Mouse (Mus musculus): ENCODE measurements around the gene Cemip2. TPM values are rescaled to one million over a fixed set of nuclear protein-coding genes. Genes with fewer than 3 reads are reported as not detected.
A peak's percentile ranks its signal among the peaks of the same experiment; 100 is the strongest.

Gene Cemip2
- 12.6 TPM for polyA plus RNA-seq (2012; fragmentation: generic; extraction: Trizol)
- long read RNA-seq, experiment 1, partial matches to known transcripts, result 3 of 10 reads
- long read RNA-seq, experiment 1, other reads (novel, unspliced or antisense), result 7 of 10 reads
- long read RNA-seq, experiment 2, full-length matches to known transcripts, result 86 of 192 reads
- long read RNA-seq, experiment 2, partial matches to known transcripts, result 77 of 192 reads
- long read RNA-seq, experiment 2, other reads (novel, unspliced or antisense), result 29 of 192 reads

DNA sequence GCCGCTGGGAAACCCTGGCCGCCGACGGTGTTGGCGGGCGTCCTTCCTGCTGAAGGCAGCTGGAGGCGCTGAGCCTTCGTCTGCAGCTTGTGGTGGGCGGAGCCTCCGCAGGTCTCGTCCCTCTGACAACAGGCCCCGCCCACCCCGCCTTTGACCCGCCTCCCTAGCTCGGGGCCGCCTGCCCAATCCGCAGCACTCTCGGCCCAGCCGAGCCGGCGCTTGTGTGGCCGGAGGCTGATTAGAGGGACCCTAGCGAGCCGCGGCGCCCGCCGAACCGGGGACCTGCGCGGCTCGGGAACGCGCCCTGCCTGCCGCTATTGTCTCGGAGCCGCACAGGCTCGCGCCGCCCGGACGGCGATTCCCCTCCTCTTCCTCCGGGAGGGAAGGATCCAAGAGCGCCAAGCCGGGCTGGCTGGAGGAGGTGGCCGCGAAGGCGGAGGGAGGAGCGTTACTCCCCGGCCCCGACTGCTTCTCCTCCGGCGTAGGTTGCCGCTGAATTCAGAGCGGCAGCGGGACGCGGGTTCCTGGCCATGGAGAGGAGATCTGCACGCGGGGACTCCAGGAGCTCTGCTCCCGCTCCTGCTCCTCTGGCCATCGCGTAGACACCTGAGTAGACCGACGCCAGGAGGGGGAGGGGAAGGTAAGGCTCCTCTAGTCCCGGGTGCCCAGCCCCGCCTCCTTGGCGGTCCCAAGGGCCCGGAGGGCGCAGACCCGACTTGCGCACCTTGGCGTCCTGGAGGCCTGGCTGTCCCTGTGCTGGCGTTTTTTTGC lies at the start of gene Cemip2:
Gene Cemip2, plus strand, starts transcription at position 196 of the 771 bp plus-strand sequence.
- H3K79me3 ChIP-seq (ENCODE audit: low read depth), result peaks cover 25% of the 10 kb centered on the region
- H3ac ChIP-seq (ENCODE audit: control insufficient read depth, insufficient read length, low read depth), result peak within 1 kb of the TSS; percentile 97
- peaks cover 49% of the 10 kb centered on the region for H3K79me2 ChIP-seq (ENCODE audit: control insufficient read depth, insufficient read depth)
- H3K27me3 ChIP-seq (ENCODE audit: control insufficient read depth, insufficient read depth, insufficient read length), result no peaks in the 10 kb centered on the region
- peak within 1 kb of the TSS; percentile 62 for H3K4me3 ChIP-seq (ENCODE audit: insufficient read depth, poor library complexity, severe bottlenecking)
- no peaks in the 10 kb centered on the region for H3K36me3 ChIP-seq (ENCODE audit: control insufficient read depth, insufficient read depth)
- TF ChIP-seq FOSL1 (IDR thresholded peaks at IDR 0.05; ENCODE audit: insufficient read depth, low read length, poor library complexity, severe bottlenecking) (no peak), CTCF (IDR thresholded peaks at IDR 0.05; ENCODE audit: control insufficient read depth, insufficient read depth, insufficient read length) (peak; percentile 83)

DNA sequence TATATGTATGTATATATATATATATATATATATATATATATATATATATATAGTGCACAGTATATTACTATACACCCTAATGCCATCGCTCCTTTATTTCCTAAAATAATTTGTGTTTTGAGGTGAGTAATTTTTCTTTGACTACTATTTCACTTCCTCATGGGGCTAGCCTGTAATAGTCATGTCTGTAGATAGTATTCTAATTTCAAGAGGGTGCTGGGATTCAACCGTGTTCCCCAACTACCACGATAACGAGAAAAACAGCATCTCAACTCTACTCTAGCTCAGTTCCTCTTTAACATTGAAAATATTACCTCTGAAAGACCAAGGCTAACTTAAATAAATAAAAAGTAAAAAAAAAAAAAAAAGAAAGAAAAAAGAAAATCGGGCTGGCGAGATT lies 49.8 kb upstream of the Cemip2 start:
- Histone ChIP-seq H3K4me3 (ENCODE audit: insufficient read depth, poor library complexity, severe bottlenecking) (no peak overlapping the region), H3K79me2 (ENCODE audit: control insufficient read depth, insufficient read depth) (no peaks in the 10 kb centered on the region), H3ac (ENCODE audit: control insufficient read depth, insufficient read length, low read depth) (no peak overlapping the region), H3K27me3 (ENCODE audit: control insufficient read depth, insufficient read depth, insufficient read length) (no peaks in the 10 kb centered on the region), H3K79me3 (ENCODE audit: low read depth) (no peaks in the 10 kb centered on the region), H3K36me3 (ENCODE audit: control insufficient read depth, insufficient read depth) (no peaks in the 10 kb centered on the region)
- TF ChIP-seq USF1 (IDR thresholded peaks at IDR 0.05; ENCODE audit: low read depth) (no peak), CTCF (IDR thresholded peaks at IDR 0.05; ENCODE audit: control insufficient read depth, insufficient read depth, insufficient read length) (no peak), CEBPB (IDR thresholded peaks at IDR 0.05; ENCODE audit: low read depth) (no peak)

DNA sequence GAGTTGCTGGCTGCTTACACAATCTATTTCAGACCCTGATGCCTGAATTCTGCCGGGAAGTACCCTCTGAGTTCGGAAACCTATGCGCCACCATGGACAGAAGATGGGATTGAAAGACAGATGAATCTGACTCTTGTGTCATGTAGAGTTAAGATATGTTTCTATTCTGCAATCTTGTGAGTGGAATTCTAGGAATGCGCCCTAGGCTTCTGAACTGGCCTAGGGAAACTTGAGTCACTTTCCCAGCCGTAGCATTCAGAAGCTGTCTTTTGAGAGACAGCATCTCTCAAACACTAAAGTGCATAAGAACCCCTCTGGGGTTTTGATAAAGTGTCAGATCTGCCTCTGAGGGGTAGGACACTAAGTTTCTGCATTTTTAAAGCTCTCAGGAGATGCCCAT lies 46.3 kb upstream of the Cemip2 start:
- H3K27me3 ChIP-seq (ENCODE audit: control insufficient read depth, insufficient read depth, insufficient read length), result no peaks in the 10 kb centered on the region
- H3ac ChIP-seq (ENCODE audit: control insufficient read depth, insufficient read length, low read depth), result no peak overlapping the region
- no peaks in the 10 kb centered on the region for H3K79me2 ChIP-seq (ENCODE audit: control insufficient read depth, insufficient read depth)
- no peaks in the 10 kb centered on the region for H3K36me3 ChIP-seq (ENCODE audit: control insufficient read depth, insufficient read depth)
- no peak overlapping the region for H3K4me3 ChIP-seq (ENCODE audit: insufficient read depth, poor library complexity, severe bottlenecking)
- H3K79me3 ChIP-seq (ENCODE audit: low read depth), result no peaks in the 10 kb centered on the region
- TF ChIP-seq CTCF (IDR thresholded peaks at IDR 0.05; ENCODE audit: control insufficient read depth, insufficient read depth, insufficient read length) (no peak), CEBPB (IDR thresholded peaks at IDR 0.05; ENCODE audit: low read depth) (no peak), MAX (IDR thresholded peaks at IDR 0.05) (no peak)

DNA sequence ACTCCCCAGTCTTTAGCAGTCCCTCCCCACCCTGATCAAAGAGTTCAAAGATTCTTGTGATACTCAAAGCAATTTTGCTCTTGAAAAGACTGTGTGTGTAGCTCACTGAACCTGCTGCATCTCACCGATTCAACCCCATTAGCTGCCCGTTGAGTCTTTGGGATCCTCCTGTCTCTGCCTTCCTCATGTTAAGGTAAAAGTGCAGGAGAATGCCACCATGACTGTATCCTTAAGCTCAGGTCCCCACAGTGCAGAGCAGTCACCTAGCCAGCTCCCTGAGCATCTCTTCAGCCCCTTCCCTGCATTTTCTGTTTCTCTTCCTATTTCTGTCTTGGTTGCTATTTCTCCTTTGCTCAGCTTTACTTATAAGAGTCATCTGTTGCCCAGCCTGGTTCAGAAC lies 45.0 kb upstream of the Cemip2 start:
- no peaks in the 10 kb centered on the region for H3K79me3 ChIP-seq (ENCODE audit: low read depth)
- TF ChIP-seq MAX (IDR thresholded peaks at IDR 0.05), result no peak
- H3K4me3 ChIP-seq (ENCODE audit: insufficient read depth, poor library complexity, severe bottlenecking), result no peak overlapping the region
- no peak overlapping the region for H3ac ChIP-seq (ENCODE audit: control insufficient read depth, insufficient read length, low read depth)
- H3K79me2 ChIP-seq (ENCODE audit: control insufficient read depth, insufficient read depth), result no peaks in the 10 kb centered on the region
- no peaks in the 10 kb centered on the region for H3K36me3 ChIP-seq (ENCODE audit: control insufficient read depth, insufficient read depth)
- no peaks in the 10 kb centered on the region for H3K27me3 ChIP-seq (ENCODE audit: control insufficient read depth, insufficient read depth, insufficient read length)

DNA sequence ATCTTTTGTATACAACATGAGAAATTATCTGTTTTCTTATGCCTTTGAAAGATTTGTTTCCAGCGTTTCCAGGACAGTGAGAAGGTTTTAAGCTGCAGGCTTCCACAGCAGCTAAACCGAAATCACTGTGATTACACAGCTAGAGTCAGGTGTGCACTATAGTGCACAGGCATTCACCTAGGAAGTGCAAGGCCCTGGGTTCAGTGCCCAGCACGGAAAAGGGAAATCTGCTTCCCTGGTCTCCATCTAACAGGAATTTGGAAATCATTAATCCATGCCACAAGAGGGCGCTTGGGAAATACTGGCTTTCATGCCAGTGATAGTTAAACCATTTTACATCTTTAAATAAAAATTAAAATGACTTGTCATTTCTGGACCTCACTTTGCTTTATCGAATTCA lies 44.0 kb upstream of the Cemip2 start:
- Histone ChIP-seq H3K36me3 (ENCODE audit: control insufficient read depth, insufficient read depth) (no peaks in the 10 kb centered on the region), H3ac (ENCODE audit: control insufficient read depth, insufficient read length, low read depth) (no peak overlapping the region), H3K79me2 (ENCODE audit: control insufficient read depth, insufficient read depth) (no peaks in the 10 kb centered on the region), H3K79me3 (ENCODE audit: low read depth) (no peaks in the 10 kb centered on the region), H3K27me3 (ENCODE audit: control insufficient read depth, insufficient read depth, insufficient read length) (no peaks in the 10 kb centered on the region), H3K4me3 (ENCODE audit: insufficient read depth, poor library complexity, severe bottlenecking) (no peak overlapping the region)
- TF ChIP-seq MYOG (IDR thresholded peaks at IDR 0.05; ENCODE audit: control insufficient read depth, extremely low read depth, insufficient read length) (no peak), USF1 (IDR thresholded peaks at IDR 0.05; ENCODE audit: low read depth) (no peak), CEBPB (IDR thresholded peaks at IDR 0.05; ENCODE audit: low read depth) (no peak), FOSL1 (IDR thresholded peaks at IDR 0.05; ENCODE audit: insufficient read depth, low read length, poor library complexity, severe bottlenecking) (no peak), MYOD1 (IDR thresholded peaks at IDR 0.05; ENCODE audit: control insufficient read depth, insufficient read length, low read depth) (no peak), MAX (IDR thresholded peaks at IDR 0.05) (no peak), CTCF (IDR thresholded peaks at IDR 0.05; ENCODE audit: control insufficient read depth, insufficient read depth, insufficient read length) (no peak)

DNA sequence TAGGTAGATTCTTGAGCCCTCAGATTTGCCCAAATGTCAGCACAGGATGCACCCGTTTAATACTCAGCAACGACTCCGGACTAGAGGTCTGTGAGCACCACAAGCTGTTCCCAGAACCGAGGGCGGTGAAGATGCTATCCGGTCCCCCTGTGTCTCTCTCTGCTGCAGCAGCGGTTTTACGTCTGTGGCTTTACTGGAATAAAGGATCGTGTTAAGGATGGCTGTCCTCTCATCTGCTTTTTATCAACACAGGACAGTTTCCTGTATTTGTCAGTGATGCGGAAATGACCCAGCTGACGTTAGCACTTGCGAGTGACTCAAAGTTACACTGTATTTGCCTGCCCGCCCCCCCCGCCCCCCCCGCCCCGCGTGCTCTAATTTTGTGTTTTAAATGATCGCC lies 40.7 kb upstream of the Cemip2 start:
- no peak overlapping the region for H3K4me3 ChIP-seq (ENCODE audit: insufficient read depth, poor library complexity, severe bottlenecking)
- H3ac ChIP-seq (ENCODE audit: control insufficient read depth, insufficient read length, low read depth), result no peak overlapping the region
- no peaks in the 10 kb centered on the region for H3K36me3 ChIP-seq (ENCODE audit: control insufficient read depth, insufficient read depth)
- no peak for TF ChIP-seq MAX (IDR thresholded peaks at IDR 0.05)
- TF ChIP-seq USF1 (IDR thresholded peaks at IDR 0.05; ENCODE audit: low read depth), result no peak
- TF ChIP-seq FOSL1 (IDR thresholded peaks at IDR 0.05; ENCODE audit: insufficient read depth, low read length, poor library complexity, severe bottlenecking), result no peak
- no peaks in the 10 kb centered on the region for H3K79me2 ChIP-seq (ENCODE audit: control insufficient read depth, insufficient read depth)
- H3K27me3 ChIP-seq (ENCODE audit: control insufficient read depth, insufficient read depth, insufficient read length), result no peaks in the 10 kb centered on the region
- H3K79me3 ChIP-seq (ENCODE audit: low read depth), result no peaks in the 10 kb centered on the region
